Mouse (Mus musculus) ovary, adult 10 weeks (tissue): ENCODE results near the gene Cwc15. TPM values are rescaled to one million over a fixed set of nuclear protein-coding genes. Genes with fewer than 3 reads are reported as not detected.

Source experiments
- polyA plus RNA-seq: library from polyadenylated mRNA; stranded (reverse); fragments of 350-450 nt; fragmentation: Illumina TruSeq; extraction: RNeasy Lipid Tissue Mini Kit (QIAGEN cat#74804); gene quantifications from one replicate; pipeline ENCODE4 v1.2.3, GENCODE M21; 2014

The Cwc15 gene
- 296 TPM for polyA plus RNA-seq

DNA sequence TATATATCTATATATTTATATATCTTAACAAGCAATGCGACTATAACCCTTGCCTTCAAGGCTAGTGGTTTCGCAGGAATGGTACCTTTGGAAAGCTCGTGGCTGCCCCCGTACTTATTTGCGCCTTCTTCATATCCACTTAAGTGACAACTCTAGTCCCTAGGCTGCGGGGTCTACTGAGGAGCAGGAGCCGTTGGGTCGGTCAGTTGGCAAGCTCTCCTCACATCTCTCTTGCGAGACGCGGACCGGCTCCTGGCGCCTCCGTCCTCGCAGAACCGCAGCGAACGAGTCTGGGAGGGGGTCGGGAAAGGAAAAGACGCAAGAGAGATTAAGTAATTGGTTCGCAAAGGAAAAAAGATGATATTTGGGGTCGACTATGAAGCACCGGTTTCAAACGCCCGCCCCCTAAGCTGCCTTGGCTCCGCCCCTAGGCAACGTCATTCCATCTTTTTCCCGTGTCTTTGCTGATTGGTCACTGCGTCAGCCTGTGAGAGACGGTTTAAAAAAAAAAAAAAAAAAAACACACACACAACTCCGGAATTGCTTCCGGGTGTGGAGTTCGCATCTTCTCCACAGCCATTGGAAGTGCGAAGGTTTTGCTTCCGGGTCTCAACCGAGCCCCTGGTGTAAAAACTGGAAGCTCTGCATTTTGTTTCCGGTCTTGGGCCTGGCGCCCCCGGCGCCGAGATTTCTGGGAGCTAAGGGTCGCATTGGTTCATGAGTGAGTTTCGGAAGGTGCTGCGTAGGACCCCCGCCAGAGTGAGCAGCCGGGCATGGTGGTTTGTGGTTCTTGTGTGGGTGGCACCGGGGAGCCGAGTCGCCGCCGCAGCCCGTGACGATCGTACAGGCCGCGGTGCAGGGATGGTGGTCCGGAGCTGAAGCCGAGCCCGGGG is at the start of gene Cwc15, which contains the start of gene Kdm4d:
TSS of gene Cwc15 (plus strand) at position 595 of the 893 bp plus-strand sequence.
TSS of gene Kdm4d (minus strand) at position 460 of the 893 bp plus-strand sequence.

Other genes starting within 250 kb of the Cwc15 start
- gene Sesn3, start 225.6 kb upstream of the Cwc15 start, polyA plus RNA-seq, result 127 TPM
- 22.7 TPM for gene Endod1, start 119.1 kb upstream of the Cwc15 start, polyA plus RNA-seq
- gene Kdm4d, start 135 bp upstream of the Cwc15 start, polyA plus RNA-seq, result 0.31 TPM
- gene Amotl1, start 144.4 kb downstream of the Cwc15 start, polyA plus RNA-seq, result 20.6 TPM
- 0.43 TPM for gene Piwil4, start 240.1 kb downstream of the Cwc15 start, polyA plus RNA-seq